Mouse (Mus musculus): ENCODE results near the gene Heyl. TPM values are rescaled to one million over a fixed set of nuclear protein-coding genes. Genes with fewer than 3 reads are reported as not detected.

The Heyl gene
- total and polyA plus RNA-seq, 3 experiments, result 0.05 TPM; not detected in 2

DNA sequence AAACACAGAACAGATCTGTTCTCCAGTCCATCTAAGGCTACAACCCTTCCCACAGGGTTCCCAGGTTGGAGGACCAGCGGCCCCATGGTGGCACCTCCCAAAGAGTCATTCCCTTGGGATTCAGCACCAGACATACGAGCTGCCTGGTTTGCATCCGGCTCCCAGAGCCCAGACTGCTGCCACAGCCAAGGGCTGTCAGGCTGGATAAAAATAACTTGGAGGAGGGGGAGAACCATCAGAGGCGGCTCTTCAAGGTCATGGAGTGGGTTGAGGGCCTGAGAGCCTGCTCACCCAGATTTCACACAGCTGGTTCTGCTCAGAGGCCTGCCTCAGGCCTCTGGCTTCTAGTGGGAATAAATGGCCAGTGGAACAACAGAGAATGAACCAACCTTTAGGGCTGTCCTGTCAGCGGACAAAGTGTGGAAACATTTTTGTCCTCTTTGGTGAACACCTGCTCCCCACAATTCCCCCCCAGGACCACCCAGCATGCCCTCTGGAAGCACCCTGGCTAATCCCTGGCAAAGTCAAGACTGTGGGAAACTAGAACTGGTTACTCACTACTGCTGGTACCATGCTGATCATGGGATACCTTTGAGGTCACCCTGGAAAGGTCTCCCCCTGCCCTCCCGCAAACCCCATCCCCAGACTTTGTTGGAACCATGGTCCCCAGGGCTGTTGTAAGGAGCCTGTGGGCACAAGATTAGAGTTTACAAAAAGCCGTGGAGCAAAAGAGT is 14.0 kb downstream of the Heyl start:
- no peak overlapping the region for H3K4me3 ChIP-seq (ENCODE audit: low read depth, low read length)
- no peaks in the 10 kb centered on the region for H3K36me3 ChIP-seq (replicated peaks)
- H3K4me1 ChIP-seq (ENCODE audit: insufficient read depth, low read depth, low read length), result no peaks in the 10 kb centered on the region
- ATAC-seq (ENCODE audit: extremely low read depth, insufficient number of reproducible peaks, low FRiP score, poor library complexity, severe bottlenecking), result no peak
- no peaks in the 10 kb centered on the region for H3K9me3 ChIP-seq (replicated peaks)
- H3K27me3 ChIP-seq (ENCODE audit: insufficient read depth, low read length), result peaks cover 23% of the 10 kb centered on the region
- TF ChIP-seq TAL1 (conservative IDR thresholded peaks at IDR 0.05; ENCODE audit: low read depth, low read length), result no peak
- no peak for TF ChIP-seq CTCF (IDR thresholded peaks at IDR 0.05; ENCODE audit: low read depth, low read length)
- no peak for TF ChIP-seq GATA2 (IDR thresholded peaks at IDR 0.05; ENCODE audit: borderline replicate concordance, low read depth, low read length)
- no peak for DNase-seq (ENCODE audit: low spot score)

DNA sequence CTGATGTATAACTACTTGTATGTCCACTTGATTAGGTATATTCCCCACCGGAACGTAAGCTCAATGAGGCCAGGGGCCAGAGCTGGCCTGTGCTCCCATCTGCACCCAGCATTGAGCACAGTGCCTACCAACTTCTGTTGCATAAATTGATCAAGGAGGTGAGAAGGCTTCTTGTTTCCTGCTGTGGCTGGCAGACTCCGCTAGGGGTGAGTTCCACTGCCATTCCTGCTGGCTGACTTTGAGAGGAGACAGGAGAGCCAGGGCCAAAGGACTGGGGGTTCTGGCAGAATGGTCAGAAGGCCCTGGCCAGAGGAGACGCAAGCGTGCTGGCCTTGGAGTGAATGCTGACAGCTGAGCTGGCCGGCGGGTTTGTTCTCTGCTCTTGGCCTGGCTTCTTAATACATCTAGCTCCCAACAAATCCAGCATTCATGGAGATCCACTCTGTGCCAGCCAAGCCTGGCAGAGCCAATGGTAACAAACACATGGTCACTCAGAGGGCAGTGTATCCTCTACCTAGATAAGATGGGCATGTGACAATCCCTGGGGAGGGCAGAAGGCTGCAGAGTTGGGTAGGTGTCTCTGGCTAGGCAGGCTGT is 15.7 kb downstream of the Heyl start:
- ATAC-seq (ENCODE audit: extremely low read depth, insufficient number of reproducible peaks, low FRiP score, poor library complexity, severe bottlenecking), result no peak
- H3K9me3 ChIP-seq (replicated peaks), result no peaks in the 10 kb centered on the region
- H3K4me1 ChIP-seq (ENCODE audit: insufficient read depth, low read depth, low read length), result no peaks in the 10 kb centered on the region
- H3K27me3 ChIP-seq (ENCODE audit: insufficient read depth, low read length), result peaks cover 23% of the 10 kb centered on the region
- DNase-seq (ENCODE audit: low spot score), result no peak
- no peaks in the 10 kb centered on the region for H3K36me3 ChIP-seq (replicated peaks)
- no peak for TF ChIP-seq CTCF (IDR thresholded peaks at IDR 0.05; ENCODE audit: low read depth, low read length)
- no peak for TF ChIP-seq POLR2AphosphoS5 (IDR thresholded peaks at IDR 0.05; ENCODE audit: insufficient replicate concordance, low read depth, low read length)
- TF ChIP-seq GATA1 (IDR thresholded peaks at IDR 0.05; ENCODE audit: borderline replicate concordance, low read length), result no peak
- no peak overlapping the region for H3K4me3 ChIP-seq (ENCODE audit: low read depth, low read length)

DNA sequence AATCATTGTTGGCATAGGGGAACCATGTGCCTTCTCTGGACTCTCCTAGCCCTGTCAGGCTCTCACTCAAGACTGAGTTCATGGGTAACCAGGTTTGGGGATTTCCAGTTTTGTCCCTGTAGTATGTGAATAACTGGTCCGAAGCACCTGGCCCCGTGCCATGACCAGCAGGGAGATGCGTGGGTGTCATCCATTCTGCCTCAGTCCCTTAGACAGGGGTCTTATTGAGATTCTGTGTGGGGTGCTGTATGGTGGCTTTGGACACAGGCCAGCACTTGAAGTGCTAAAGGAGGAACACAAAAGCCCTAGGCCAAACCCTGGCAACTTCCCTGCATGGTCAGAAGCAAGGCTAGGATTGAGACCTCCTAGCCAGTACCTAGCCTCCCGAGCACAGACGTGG is 18.9 kb downstream of the Heyl start:
- TF ChIP-seq CTCF (IDR thresholded peaks at IDR 0.05; ENCODE audit: low read depth, low read length) (no peak), GATA2 (IDR thresholded peaks at IDR 0.05; ENCODE audit: borderline replicate concordance, low read depth, low read length) (no peak), GATA1 (IDR thresholded peaks at IDR 0.05; ENCODE audit: borderline replicate concordance, low read length) (no peak), TAL1 (conservative IDR thresholded peaks at IDR 0.05; ENCODE audit: low read depth, low read length) (no peak), POLR2AphosphoS5 (IDR thresholded peaks at IDR 0.05; ENCODE audit: insufficient replicate concordance, low read depth, low read length) (no peak)
- Histone ChIP-seq H3K4me1 (ENCODE audit: insufficient read depth, low read depth, low read length) (no peaks in the 10 kb centered on the region), H3K36me3 (replicated peaks) (no peaks in the 10 kb centered on the region), H3K9me3 (replicated peaks) (no peaks in the 10 kb centered on the region), H3K4me3 (ENCODE audit: low read depth, low read length) (no peak overlapping the region), H3K27me3 (ENCODE audit: insufficient read depth, low read length) (peaks cover 12% of the 10 kb centered on the region)
- no peak for DNase-seq (ENCODE audit: low spot score)
- no peak for ATAC-seq (ENCODE audit: extremely low read depth, insufficient number of reproducible peaks, low FRiP score, poor library complexity, severe bottlenecking)

DNA sequence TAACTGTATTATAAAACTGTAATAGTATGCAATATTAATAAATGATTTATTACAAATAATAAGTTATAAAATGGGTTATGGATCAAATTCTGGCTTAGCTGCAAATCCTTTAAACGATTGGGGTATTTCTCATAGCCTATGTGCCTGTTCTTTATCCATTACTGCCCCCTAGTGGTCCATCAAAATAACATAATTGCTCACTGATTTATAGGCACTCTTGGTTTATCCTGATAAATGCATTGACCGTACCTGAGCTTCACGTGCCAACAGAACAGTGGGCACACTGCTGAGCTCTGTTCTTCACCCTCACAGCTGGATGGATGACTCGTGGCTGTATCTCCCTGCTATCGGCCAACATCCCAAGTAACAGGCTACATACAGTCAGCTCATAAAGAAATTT is 21.3 kb downstream of the Heyl start:
- H3K4me3 ChIP-seq (ENCODE audit: low read depth, low read length), result no peak overlapping the region
- no peaks in the 10 kb centered on the region for H3K9me3 ChIP-seq (replicated peaks)
- DNase-seq (ENCODE audit: low spot score) (peak; percentile 50), ATAC-seq (ENCODE audit: extremely low read depth, insufficient number of reproducible peaks, low FRiP score, poor library complexity, severe bottlenecking) (no peak)
- H3K4me1 ChIP-seq (ENCODE audit: insufficient read depth, low read depth, low read length), result no peaks in the 10 kb centered on the region
- TF ChIP-seq GATA2 (IDR thresholded peaks at IDR 0.05; ENCODE audit: borderline replicate concordance, low read depth, low read length), result no peak
- no peak for TF ChIP-seq TAL1 (conservative IDR thresholded peaks at IDR 0.05; ENCODE audit: low read depth, low read length)
- TF ChIP-seq GATA1 (IDR thresholded peaks at IDR 0.05; ENCODE audit: borderline replicate concordance, low read length), result no peak
- no peak for TF ChIP-seq POLR2AphosphoS5 (IDR thresholded peaks at IDR 0.05; ENCODE audit: insufficient replicate concordance, low read depth, low read length)
- H3K27me3 ChIP-seq (ENCODE audit: insufficient read depth, low read length), result peaks cover 19% of the 10 kb centered on the region
- H3K36me3 ChIP-seq (replicated peaks), result no peaks in the 10 kb centered on the region

DNA sequence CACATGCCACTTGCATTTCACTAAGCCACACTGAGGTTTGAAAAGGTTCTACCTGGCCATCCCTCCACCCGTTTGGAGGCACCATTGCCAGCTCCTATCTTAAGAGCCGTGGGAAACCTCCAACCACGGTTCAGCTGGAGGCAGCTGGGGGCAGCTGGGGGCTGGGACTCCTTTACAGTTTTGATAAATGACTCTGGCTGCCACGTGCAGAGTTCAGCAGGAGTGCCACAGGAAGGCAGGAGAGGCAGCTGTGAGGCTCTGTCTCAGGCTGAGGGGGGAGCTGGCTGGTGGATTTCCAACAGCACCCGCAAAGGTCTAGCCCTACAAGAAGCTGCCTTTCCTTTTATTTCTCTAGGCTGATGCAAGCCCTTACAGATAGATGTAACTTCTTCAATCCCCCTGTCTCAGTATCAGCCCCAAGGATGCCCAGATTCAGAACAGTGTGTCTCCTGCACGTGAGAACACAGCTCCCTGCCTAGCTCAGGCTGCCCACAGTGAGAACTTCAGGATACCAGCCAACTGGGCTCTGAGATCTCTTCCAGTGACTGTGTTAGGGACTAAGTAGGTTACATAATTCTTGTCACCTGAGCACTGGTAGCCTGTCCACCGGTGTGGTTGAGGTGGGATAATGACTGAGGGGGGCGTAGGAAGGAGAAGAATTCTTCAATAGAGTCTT is 26.9 kb downstream of the Heyl start:
- Histone ChIP-seq H3K9me3 (replicated peaks) (no peaks in the 10 kb centered on the region), H3K27me3 (ENCODE audit: insufficient read depth, low read length) (peaks cover 46% of the 10 kb centered on the region), H3K36me3 (replicated peaks) (no peaks in the 10 kb centered on the region), H3K4me3 (ENCODE audit: low read depth, low read length) (no peak overlapping the region), H3K4me1 (ENCODE audit: insufficient read depth, low read depth, low read length) (no peaks in the 10 kb centered on the region)
- no peak for DNase-seq (ENCODE audit: low spot score)
- TF ChIP-seq CTCF (IDR thresholded peaks at IDR 0.05; ENCODE audit: low read depth, low read length) (no peak), GATA1 (IDR thresholded peaks at IDR 0.05; ENCODE audit: borderline replicate concordance, low read length) (no peak), POLR2AphosphoS5 (IDR thresholded peaks at IDR 0.05; ENCODE audit: insufficient replicate concordance, low read depth, low read length) (no peak), GATA2 (IDR thresholded peaks at IDR 0.05; ENCODE audit: borderline replicate concordance, low read depth, low read length) (no peak), TAL1 (conservative IDR thresholded peaks at IDR 0.05; ENCODE audit: low read depth, low read length) (no peak)
- no peak for ATAC-seq (ENCODE audit: extremely low read depth, insufficient number of reproducible peaks, low FRiP score, poor library complexity, severe bottlenecking)

DNA sequence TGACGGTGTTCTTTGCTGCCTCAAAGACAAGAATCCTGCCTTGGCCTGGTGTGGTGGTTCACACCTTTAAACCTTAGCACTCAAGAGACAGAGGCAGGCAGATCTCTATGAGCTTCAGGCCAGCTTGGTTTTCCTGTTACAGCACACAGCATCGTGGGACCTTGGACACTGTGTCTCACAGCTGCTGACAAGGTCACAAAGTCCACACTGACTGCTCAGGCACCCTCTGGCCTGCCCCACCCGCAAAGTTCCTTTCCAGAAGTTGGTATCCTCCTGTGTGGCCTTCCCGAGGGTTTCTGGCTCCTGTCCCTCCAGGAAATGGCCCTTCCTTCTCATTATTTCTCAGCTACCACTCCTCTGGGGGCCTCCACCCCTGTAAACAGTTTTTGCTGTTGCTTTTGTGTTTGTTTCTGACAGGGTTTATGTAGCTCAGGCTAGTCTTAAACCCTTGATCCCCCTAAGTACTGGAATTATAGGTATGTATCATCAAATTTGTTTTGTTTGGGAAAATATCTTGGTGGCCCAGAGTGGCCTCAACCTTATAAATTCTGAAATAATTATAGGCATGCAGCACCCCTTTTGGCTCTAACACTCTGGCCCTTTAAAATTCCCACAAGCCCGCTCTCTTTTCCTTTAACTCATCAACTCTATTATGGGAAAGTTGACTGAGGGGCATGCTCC is 28.5 kb downstream of the Heyl start, which contains the start of gene Pabpc4:
Pabpc4 (plus strand) TSS at position 631 of the 681 bp plus-strand sequence.
- no peaks in the 10 kb centered on the region for H3K9me3 ChIP-seq (replicated peaks)
- no peaks in the 10 kb centered on the region for H3K36me3 ChIP-seq (replicated peaks)
- peaks cover 56% of the 10 kb centered on the region for H3K27me3 ChIP-seq (ENCODE audit: insufficient read depth, low read length)
- DNase-seq (ENCODE audit: low spot score) (no peak), ATAC-seq (ENCODE audit: extremely low read depth, insufficient number of reproducible peaks, low FRiP score, poor library complexity, severe bottlenecking) (no peak)
- TF ChIP-seq GATA1 (IDR thresholded peaks at IDR 0.05; ENCODE audit: borderline replicate concordance, low read length) (no peak), CTCF (IDR thresholded peaks at IDR 0.05; ENCODE audit: low read depth, low read length) (no peak), POLR2AphosphoS5 (IDR thresholded peaks at IDR 0.05; ENCODE audit: insufficient replicate concordance, low read depth, low read length) (no peak), TAL1 (conservative IDR thresholded peaks at IDR 0.05; ENCODE audit: low read depth, low read length) (no peak), GATA2 (IDR thresholded peaks at IDR 0.05; ENCODE audit: borderline replicate concordance, low read depth, low read length) (no peak)
- no peaks in the 10 kb centered on the region for H3K4me1 ChIP-seq (ENCODE audit: insufficient read depth, low read depth, low read length)
- H3K4me3 ChIP-seq (ENCODE audit: low read depth, low read length), result no peak within 1 kb of the TSS

Data from G1E (cell line).